ENCODE assay signal across 9 mouse cellular contexts in the genomic region with DNA sequence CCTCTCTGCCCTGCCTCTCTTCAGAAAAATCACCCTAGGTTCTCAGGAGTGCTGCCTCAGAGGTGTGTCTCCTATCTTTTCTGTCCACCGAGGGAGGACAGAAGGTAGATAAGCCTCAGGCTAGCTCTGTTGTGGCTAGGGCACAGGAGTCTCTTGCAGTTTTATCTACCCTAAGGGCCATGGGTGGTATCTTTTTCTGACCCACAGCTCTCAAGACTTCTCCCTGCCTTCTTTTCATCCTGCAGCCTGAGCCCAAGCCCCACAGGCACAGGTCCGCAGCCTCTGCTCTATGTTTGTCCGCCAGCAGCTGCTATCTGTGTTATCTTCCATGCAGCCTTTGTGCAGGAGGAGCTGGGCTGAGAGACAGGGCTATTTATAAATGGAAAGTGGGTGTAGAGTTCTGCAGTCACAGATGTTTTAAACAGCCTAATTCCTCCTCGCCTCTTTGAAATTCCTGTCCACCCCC. TPM values are rescaled to one million over a fixed set of nuclear protein-coding genes. Genes with fewer than 3 reads are reported as not detected.
A peak's percentile ranks its signal among the peaks of the same experiment; 100 is the strongest.
DNase-seq lines count a peak whose midpoint lies in the region; ATAC-seq and TF ChIP-seq lines count a peak whose summit lies in the region.
"Had no signal": no experiment of that assay in that cellular context is flagged by ENCODE, and none has a peak within 500 bp of the region (broad histone marks: within the 10 kb centered on the region; RNA-seq: fewer than 3 reads in every experiment).

No protein-coding gene starts in this region.

- ATAC-seq in heart, embryonic 16.5 days (replicated peaks; ENCODE audit: extremely low read depth, insufficient read depth, low FRiP score): peak; percentile 92
- ATAC-seq in liver, postnatal 0 days: peak; percentile 79

- intact Hi-C loops in left cerebral cortex, postnatal 4 days (cut with DNase I): no loop called here

- WGBS in embryonic facial prominence, embryonic 10.5 days: 52% methylated on average over 4 of the region's 4 CpGs
- 3% methylated on average over 4 of the region's 4 CpGs for WGBS in heart, embryonic 16.5 days
- 15% methylated on average over 4 of the region's 4 CpGs for WGBS in liver, postnatal 0 days (ENCODE audit: insufficient replicate concordance)

- no peak for TF ChIP-seq CTCF in liver, postnatal 0 days (IDR thresholded peaks at IDR 0.05; ENCODE audit: low read depth)

- DNase-seq in left cerebral cortex, adult 11 months (ENCODE audit: low spot score): peak; percentile 74
- DNase-seq in left cerebral cortex, postnatal 4 days: no peak
- DNase-seq in embryonic facial prominence, embryonic 10.5 days (ENCODE audit: low spot score): no peak
- peak; percentile 33 for DNase-seq in liver, postnatal 0 days
- DNase-seq in telencephalon, adult 2 months (ENCODE audit: low read depth, low spot score): peak; percentile 94
- DNase-seq in layer of hippocampus, adult 9-10 months (ENCODE audit: low spot score): no peak
- DNase-seq in retina, postnatal 1 day: no peak

- H3K36me3 ChIP-seq in embryonic facial prominence, embryonic 10.5 days (replicated peaks): peaks cover 35% of the 10 kb centered on the region
- peaks cover 13% of the 10 kb centered on the region for H3K36me3 ChIP-seq in heart, embryonic 16.5 days (ENCODE audit: control insufficient read depth, insufficient read depth)
- peaks cover 12% of the 10 kb centered on the region for H3K36me3 ChIP-seq in liver, postnatal 0 days (replicated peaks; ENCODE audit: insufficient read depth, low read length)

- H3K4me1 ChIP-seq in embryonic facial prominence, embryonic 10.5 days: no peaks in the 10 kb centered on the region
- H3K4me1 ChIP-seq in heart, embryonic 16.5 days (ENCODE audit: control insufficient read depth, insufficient read depth, low read length): peaks cover 21% of the 10 kb centered on the region
- peaks cover 11% of the 10 kb centered on the region for H3K4me1 ChIP-seq in liver, postnatal 0 days (ENCODE audit: insufficient read depth)

- no peaks in the 10 kb centered on the region for H3K27me3 ChIP-seq in embryonic facial prominence, embryonic 10.5 days (replicated peaks; ENCODE audit: low read depth, poor library complexity, severe bottlenecking)
- no peaks in the 10 kb centered on the region for H3K27me3 ChIP-seq in heart, embryonic 16.5 days (ENCODE audit: control insufficient read depth, insufficient read depth, low read length)
- no peaks in the 10 kb centered on the region for H3K27me3 ChIP-seq in liver, postnatal 0 days (ENCODE audit: insufficient read depth, low read length)

- H3K4me2 ChIP-seq in heart, embryonic 16.5 days (ENCODE audit: low read depth, low read length): peak overlapping the region; percentile 54
- peak overlapping the region; percentile 64 for H3K4me2 ChIP-seq in liver, postnatal 0 days (ENCODE audit: low read depth, low read length)

- TF ChIP-seq EP300 in liver, postnatal 0 days (IDR thresholded peaks at IDR 0.05; ENCODE audit: low read depth): peak; percentile 76; the same call in 1 of the 2 replicates

- H3K9me3 ChIP-seq in embryonic facial prominence, embryonic 10.5 days: no peaks in the 10 kb centered on the region
- H3K9me3 ChIP-seq in heart, embryonic 16.5 days (replicated peaks; ENCODE audit: control insufficient read depth, low read length): no peaks in the 10 kb centered on the region
- H3K9me3 ChIP-seq in liver, postnatal 0 days (ENCODE audit: low read length): no peaks in the 10 kb centered on the region

- H3K27ac ChIP-seq in embryonic facial prominence, embryonic 10.5 days (replicated peaks): peak overlapping the region; percentile 37; the same call in 1 of the 2 replicates
- H3K27ac ChIP-seq in heart, embryonic 16.5 days (ENCODE audit: low read length): peak overlapping the region; percentile 95
- peak overlapping the region; percentile 60 for H3K27ac ChIP-seq in liver, postnatal 0 days (ENCODE audit: low read depth)
- H3K27ac ChIP-seq: macrophage had no signal

- H3K4me3 ChIP-seq in embryonic facial prominence, embryonic 10.5 days: no peak overlapping the region
- peak overlapping the region; percentile 11; the same call in 1 of the 2 replicates for H3K4me3 ChIP-seq in heart, embryonic 16.5 days (ENCODE audit: low read length)
- no peak overlapping the region for H3K4me3 ChIP-seq in liver, postnatal 0 days (ENCODE audit: low read depth, low read length)

- peak overlapping the region; percentile 60 for H3K9ac ChIP-seq in heart, embryonic 16.5 days (ENCODE audit: low read length)
- H3K9ac ChIP-seq in liver, postnatal 0 days (replicated peaks): peak overlapping the region; percentile 26; the same call in 1 of the 2 replicates

RNA-seq across cellular contexts. Expression of gene C1qtnf4, which starts 15.5 kb away (rescaled TPM):
- 100 to 1,000 TPM; 143 TPM for total RNA-seq in left cerebral cortex, postnatal 4 days (2021)
- polyA plus RNA-seq in embryonic facial prominence, embryonic 10.5 days (2016; fragmentation: Nextera tagmentation; extraction: Ambion mirVana): 2.8 and 4.9 TPM in 2 replicates
- polyA plus RNA-seq in heart, embryonic 16.5 days (2015; fragmentation: Nextera tagmentation; extraction: Ambion mirVana): 10.8 and 11.2 TPM in 2 replicates
- polyA plus RNA-seq in liver, postnatal 0 days (2015; fragmentation: Nextera tagmentation; extraction: Ambion mirVana): 2.9 and 3.1 TPM in 2 replicates
- polyA plus RNA-seq: macrophage had no signal

RNA-seq across cellular contexts. Expression of gene Mtch2, which starts 23.2 kb away (rescaled TPM):
- total RNA-seq in left cerebral cortex, postnatal 4 days (2021): 100 to 1,000 TPM; 141 to 148 TPM
- 248 and 251 TPM in 2 replicates for polyA plus RNA-seq in embryonic facial prominence, embryonic 10.5 days (2016; fragmentation: Nextera tagmentation; extraction: Ambion mirVana)
- polyA plus RNA-seq in heart, embryonic 16.5 days (2015; fragmentation: Nextera tagmentation; extraction: Ambion mirVana): 259 and 270 TPM in 2 replicates
- 182 and 184 TPM in 2 replicates for polyA plus RNA-seq in liver, postnatal 0 days (2015; fragmentation: Nextera tagmentation; extraction: Ambion mirVana)

RNA-seq across cellular contexts. Expression of gene Kbtbd4, which starts 34.4 kb away (rescaled TPM):
- total RNA-seq in left cerebral cortex, postnatal 4 days (2021): 10 to 100 TPM; 37.5 to 43.6 TPM
- polyA plus RNA-seq in embryonic facial prominence, embryonic 10.5 days (2016; fragmentation: Nextera tagmentation; extraction: Ambion mirVana): 58.1 and 59.4 TPM in 2 replicates
- polyA plus RNA-seq in heart, embryonic 16.5 days (2015; fragmentation: Nextera tagmentation; extraction: Ambion mirVana): 27.8 and 29.1 TPM in 2 replicates
- polyA plus RNA-seq in liver, postnatal 0 days (2015; fragmentation: Nextera tagmentation; extraction: Ambion mirVana): 8.7 and 9.8 TPM in 2 replicates

RNA-seq across cellular contexts. Expression of gene Ndufs3, which starts 34.5 kb away (rescaled TPM):
- total RNA-seq in left cerebral cortex, postnatal 4 days (2021): 100 to 1,000 TPM; 158 to 162 TPM
- polyA plus RNA-seq in embryonic facial prominence, embryonic 10.5 days (2016; fragmentation: Nextera tagmentation; extraction: Ambion mirVana): 201 and 206 TPM in 2 replicates
- 414 and 420 TPM in 2 replicates for polyA plus RNA-seq in heart, embryonic 16.5 days (2015; fragmentation: Nextera tagmentation; extraction: Ambion mirVana)
- 196 and 199 TPM in 2 replicates for polyA plus RNA-seq in liver, postnatal 0 days (2015; fragmentation: Nextera tagmentation; extraction: Ambion mirVana)

Comparison
In these comparisons a context has a peak if more than half of its experiments do, and no peak if none do; other contexts are left out.
1. DNase-seq: peak in left cerebral cortex, adult 11 months (single experiment), liver, postnatal 0 days (single experiment) and telencephalon, adult 2 months (single experiment); none in left cerebral cortex, postnatal 4 days (single experiment), embryonic facial prominence, embryonic 10.5 days (single experiment), layer of hippocampus, adult 9-10 months (single experiment) and retina, postnatal 1 day (single experiment).
2. H3K27ac ChIP-seq: peak in every context shown above with its lines; median percentile 95 in heart, embryonic 16.5 days; 60 in liver, postnatal 0 days; 37 in embryonic facial prominence, embryonic 10.5 days.